Mouse (Mus musculus) liver, embryonic 14.5 days (tissue): Measurements from ENCODE around the gene Zfp709.
"Not testable (repeated sequence)": the region's sequence is repeated elsewhere in the genome, so short reads cannot be mapped to it uniquely, and the experiment has no call there.

Source experiments
- CTCF ChIP-seq: IDR thresholded peaks from 2 replicates; pipeline ENCODE4 v1.5.1; 2016; ENCODE audit warnings: antibody characterized with exemption, low read depth, control low read depth
- EP300 ChIP-seq: IDR thresholded peaks from 2 replicates; pipeline ENCODE4 v1.6.1; 2016; ENCODE audit warnings: antibody characterized with exemption, low read depth

GRCm38 (mm10) chr8:71851014-71851413 is 30.8 kb upstream of the Zfp709 start:
- TF ChIP-seq CTCF, EP300: not testable (repeated sequence)
